ENCODE assay signal across 8 mouse cellular contexts in genomic region chr2:18766441-18766820, GRCm38 (mm10).
DNase-seq lines count a peak whose midpoint lies in the region; ATAC-seq and TF ChIP-seq lines count a peak whose summit lies in the region.

No protein-coding gene starts in this region.

- H3K27me3 ChIP-seq in heart, adult 2 months (ENCODE audit: control insufficient read depth, insufficient read depth, low read length), result no peaks in the 10 kb centered on the region
- peaks cover 9% of the 10 kb centered on the region; the same call in 1 of the 2 replicates for H3K27me3 ChIP-seq in ES-Bruce4 (ENCODE audit: control insufficient read depth, insufficient read depth, low read length, poor library complexity, severe bottlenecking)
- H3K27me3 ChIP-seq in heart, postnatal 0 days (ENCODE audit: control insufficient read depth, insufficient read depth, low read length), result no peaks in the 10 kb centered on the region

- peak overlapping the region; percentile 99 for H3K27ac ChIP-seq in heart, adult 2 months
- H3K27ac ChIP-seq in ES-Bruce4 (ENCODE audit: insufficient read depth, low read length), result no peak overlapping the region
- H3K27ac ChIP-seq in heart, postnatal 0 days (ENCODE audit: low read depth), result peak overlapping the region; percentile 100

- H3K79me2 ChIP-seq in heart, adult 2 months (replicated peaks; ENCODE audit: control insufficient read depth, insufficient read depth, low read length), result no peaks in the 10 kb centered on the region

- H3K9ac ChIP-seq in heart, adult 2 months (ENCODE audit: low read depth, low read length), result peak overlapping the region; percentile 94
- H3K9ac ChIP-seq in ES-Bruce4 (ENCODE audit: low read depth, poor library complexity, severe bottlenecking), result peak overlapping the region; percentile 80
- peak overlapping the region; percentile 87 for H3K9ac ChIP-seq in heart, postnatal 0 days (replicated peaks; ENCODE audit: low read depth, low read length)

- peak overlapping the region; percentile 96 for H3K4me3 ChIP-seq in heart, adult 2 months
- H3K4me3 ChIP-seq in ES-Bruce4 (ENCODE audit: low read depth, low read length), result peak overlapping the region; percentile 66
- H3K4me3 ChIP-seq in heart, postnatal 0 days (ENCODE audit: low read depth, low read length), result peak overlapping the region; percentile 79

- 9% methylated on average over 4 of the region's 4 CpGs for WGBS in heart, adult 2 months
- WGBS in heart, postnatal 0 days, result 25% methylated on average over 4 of the region's 4 CpGs

- intact Hi-C loops in heart, adult 2 months (cut with DNase I), result loop anchor here (2.0 to 10.0 kb wide), 6 partner anchors 74 to 739 kb away; partner anchors contain the start of genes Bmi1, Dnajc1, Skida1 and Spag6

- peaks cover 5% of the 10 kb centered on the region for H3K36me3 ChIP-seq in heart, adult 2 months (ENCODE audit: control insufficient read depth, insufficient read depth, low read length)
- H3K36me3 ChIP-seq in ES-Bruce4 (ENCODE audit: control insufficient read depth, insufficient read depth, low read length, poor library complexity, severe bottlenecking), result no peaks in the 10 kb centered on the region
- no peaks in the 10 kb centered on the region for H3K36me3 ChIP-seq in heart, postnatal 0 days (replicated peaks; ENCODE audit: control insufficient read depth, insufficient read depth, low read length)

- 0 out of 2 replicates have a peak, but pooled peaks have one; percentile 4 for ATAC-seq in heart, postnatal 0 days (ENCODE audit: insufficient read depth, low read depth)

- H3K4me1 ChIP-seq in heart, adult 2 months (ENCODE audit: control insufficient read depth, insufficient read depth, low read length), result peaks cover 2% of the 10 kb centered on the region
- no peaks in the 10 kb centered on the region for H3K4me1 ChIP-seq in ES-Bruce4 (ENCODE audit: control insufficient read depth, insufficient read depth, low read length)
- H3K4me1 ChIP-seq in heart, postnatal 0 days (ENCODE audit: control insufficient read depth, insufficient read depth), result no peaks in the 10 kb centered on the region

- DNase-seq in heart, adult 2 months, result no peak
- DNase-seq in heart, adult 11 months, result no peak
- peak; percentile 30 for DNase-seq in heart, postnatal 0 days (ENCODE audit: low spot score)
- peak; percentile 51 for DNase-seq in lung, postnatal 36 days
- no peak for DNase-seq in layer of hippocampus, adult 9-10 months (ENCODE audit: low spot score)
- DNase-seq in urinary bladder, adult 2 months (ENCODE audit: low spot score), result no peak
- no peak for DNase-seq in Muller cell, postnatal 12 days (ENCODE audit: inconsistent ontology term)

- no peaks in the 10 kb centered on the region for H3K9me3 ChIP-seq in ES-Bruce4 (replicated peaks; ENCODE audit: control insufficient read depth, insufficient read depth, low read length, poor library complexity, severe bottlenecking)
- no peaks in the 10 kb centered on the region for H3K9me3 ChIP-seq in heart, postnatal 0 days (replicated peaks; ENCODE audit: control insufficient read depth, low read length)

- TF ChIP-seq CTCF in heart, adult 2 months (IDR thresholded peaks at IDR 0.05), result no peak
- TF ChIP-seq CTCF in ES-Bruce4 (IDR thresholded peaks at IDR 0.05; ENCODE audit: low read depth, low read length), result no peak
- no peak for TF ChIP-seq CTCF in heart, postnatal 0 days (IDR thresholded peaks at IDR 0.05; ENCODE audit: low read depth)

- TF ChIP-seq EP300 in heart, adult 2 months (IDR thresholded peaks at IDR 0.05; ENCODE audit: insufficient read depth, low read depth, low read length), result no peak
- no peak for TF ChIP-seq EP300 in ES-Bruce4 (IDR thresholded peaks at IDR 0.05; ENCODE audit: insufficient read depth, low read depth, low read length)
- no peak for TF ChIP-seq EP300 in heart, postnatal 0 days (IDR thresholded peaks at IDR 0.05; ENCODE audit: low read depth)

- peak overlapping the region; percentile 74 for H3K4me2 ChIP-seq in heart, postnatal 0 days (ENCODE audit: low read depth, low read length)

- TF ChIP-seq POLR2A in heart, adult 2 months (IDR thresholded peaks at IDR 0.05; ENCODE audit: insufficient read depth, low read depth, low read length), result no peak
- no peak for TF ChIP-seq POLR2A in ES-Bruce4 (IDR thresholded peaks at IDR 0.05; ENCODE audit: insufficient read depth, low read length)

Comparison
In these comparisons a context has a peak if more than half of its experiments do, and no peak if none do; other contexts are left out.
1. DNase-seq: peak in heart, postnatal 0 days (single experiment) and lung, postnatal 36 days (single experiment); none in heart, adult 2 months (0 of 2), heart, adult 11 months (single experiment), layer of hippocampus, adult 9-10 months (single experiment), urinary bladder, adult 2 months (single experiment) and Muller cell, postnatal 12 days (single experiment).
2. Peak in every context shown above with its lines, with median percentiles within 50 percentile points of each other: H3K4me3 ChIP-seq and H3K9ac ChIP-seq.